Mouse (Mus musculus) forebrain, embryonic 15.5 days (tissue): ENCODE measurements around the gene Edc3. TPM values are rescaled to one million over a fixed set of nuclear protein-coding genes. Genes with fewer than 3 reads are reported as not detected.

Experiments used
- ATAC-seq: fragments of 200-750 bp; cut with Nextera tagmentation; replicated peaks from 2 replicates; pipeline ENCODE4 v1.8.0; 2017; ENCODE audit warnings: mild to moderate bottlenecking, moderate TSS enrichment, moderate library complexity
- H3K27ac ChIP-seq: fragments of 300-500 bp; sonication (generic); replicated peaks from 2 replicates; pipeline ENCODE4 v1.5.1; 2015; ENCODE audit warnings: mild to moderate bottlenecking, inconsistent platforms
- H3K27me3 ChIP-seq: fragments of 300-500 bp; sonication (generic); 2 replicates; pipeline ENCODE4 v1.6.1; 2015; ENCODE audit warnings: inconsistent platforms
- H3K36me3 ChIP-seq: fragments of 300-500 bp; sonication (generic); 2 replicates; pipeline ENCODE4 v1.6.1; 2015; ENCODE audit warnings: mild to moderate bottlenecking, inconsistent platforms
- H3K4me1 ChIP-seq: fragments of 300-500 bp; sonication (generic); 2 replicates; pipeline ENCODE4 v1.6.1; 2015; ENCODE audit warnings: inconsistent platforms
- H3K4me2 ChIP-seq: fragments of 300-500 bp; sonication (generic); replicated peaks from 2 replicates; pipeline ENCODE4 v1.6.1; 2015; ENCODE audit warnings: mild to moderate bottlenecking, inconsistent platforms
- H3K4me3 ChIP-seq: fragments of 300-500 bp; sonication (generic); 2 replicates; pipeline ENCODE4 v1.5.1; 2015; ENCODE audit warnings: mild to moderate bottlenecking, inconsistent platforms
- H3K9ac ChIP-seq: fragments of 300-500 bp; sonication (generic); replicated peaks from 2 replicates; pipeline ENCODE4 v1.6.1; 2015; ENCODE audit warnings: mild to moderate bottlenecking, inconsistent platforms
- H3K9me3 ChIP-seq: fragments of 300-500 bp; sonication (generic); 2 replicates; pipeline ENCODE4 v1.6.1; 2016; ENCODE audit warnings: inconsistent platforms
- WGBS: fragments of 180-500 bp; shearing (Covaris S2); methylation state at CpG from one replicate; pipeline ENCODE4 v1.1.7; 2015; ENCODE audit warnings: mixed read lengths; 5-methylcytosine and 5-hydroxymethylcytosine counted together
- polyA plus RNA-seq: library from polyadenylated mRNA; unstranded; fragments of >200 nt; fragmentation: Nextera tagmentation; extraction: Ambion mirVana; gene quantifications from 2 replicates; pipeline ENCODE4 v1.2.1, GENCODE M21; 2015

The Edc3 gene
- polyA plus RNA-seq, 1 experiment from 2014 or later = 37.1 TPM

GRCm38 (mm10) chr9:57797456-57797855, 89.1 kb downstream of the Edc3 start:
- 94% methylated on average over 8 of the region's 8 CpGs for WGBS
- H3K4me3 ChIP-seq = no peak overlapping the region
- no peak overlapping the region for H3K27ac ChIP-seq
- H3K4me2 ChIP-seq = no peak overlapping the region
- H3K27me3 ChIP-seq = no peaks in the 10 kb centered on the region
- peaks cover 47% of the 10 kb centered on the region for H3K36me3 ChIP-seq
- no peak for ATAC-seq
- H3K9ac ChIP-seq = no peak overlapping the region
- H3K9me3 ChIP-seq = no peaks in the 10 kb centered on the region
- peaks cover 7% of the 10 kb centered on the region for H3K4me1 ChIP-seq

DNA sequence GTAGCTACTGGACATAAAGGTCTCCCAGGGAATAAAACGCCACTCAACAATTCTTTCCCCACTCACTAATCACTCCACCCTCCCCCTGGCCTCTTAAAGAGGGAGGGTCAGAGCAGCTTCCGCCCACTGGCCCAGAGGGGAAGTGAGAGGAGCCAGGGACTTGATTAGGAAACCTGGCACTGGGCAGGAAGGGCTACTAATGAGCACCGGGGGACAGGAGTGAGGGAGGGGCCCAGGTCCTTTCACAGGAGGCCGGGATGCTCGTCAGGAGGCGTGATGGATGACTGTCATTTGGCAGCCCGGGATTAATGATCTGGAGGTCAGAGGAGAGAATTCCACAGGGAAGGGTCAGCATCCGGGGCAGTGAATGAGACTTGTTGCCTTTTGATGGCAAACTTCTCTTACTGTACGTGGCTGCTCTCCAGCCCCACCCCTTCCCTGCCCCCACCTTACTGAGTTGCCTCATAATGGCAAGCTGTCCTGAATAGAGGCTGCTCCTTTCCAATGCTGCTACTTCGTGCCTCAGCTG, 90.4 kb downstream of the Edc3 start:
- Histone ChIP-seq H3K4me2 (no peak overlapping the region), H3K36me3 (peaks cover 36% of the 10 kb centered on the region), H3K27ac (no peak overlapping the region), H3K4me3 (no peak overlapping the region), H3K27me3 (no peaks in the 10 kb centered on the region), H3K9me3 (no peaks in the 10 kb centered on the region), H3K9ac (no peak overlapping the region), H3K4me1 (peaks cover 13% of the 10 kb centered on the region)
- 0 out of 2 replicates have a peak, but pooled peaks have one; percentile 43 for ATAC-seq
- WGBS = 7% methylated on average over 10 of the region's 10 CpGs

DNA sequence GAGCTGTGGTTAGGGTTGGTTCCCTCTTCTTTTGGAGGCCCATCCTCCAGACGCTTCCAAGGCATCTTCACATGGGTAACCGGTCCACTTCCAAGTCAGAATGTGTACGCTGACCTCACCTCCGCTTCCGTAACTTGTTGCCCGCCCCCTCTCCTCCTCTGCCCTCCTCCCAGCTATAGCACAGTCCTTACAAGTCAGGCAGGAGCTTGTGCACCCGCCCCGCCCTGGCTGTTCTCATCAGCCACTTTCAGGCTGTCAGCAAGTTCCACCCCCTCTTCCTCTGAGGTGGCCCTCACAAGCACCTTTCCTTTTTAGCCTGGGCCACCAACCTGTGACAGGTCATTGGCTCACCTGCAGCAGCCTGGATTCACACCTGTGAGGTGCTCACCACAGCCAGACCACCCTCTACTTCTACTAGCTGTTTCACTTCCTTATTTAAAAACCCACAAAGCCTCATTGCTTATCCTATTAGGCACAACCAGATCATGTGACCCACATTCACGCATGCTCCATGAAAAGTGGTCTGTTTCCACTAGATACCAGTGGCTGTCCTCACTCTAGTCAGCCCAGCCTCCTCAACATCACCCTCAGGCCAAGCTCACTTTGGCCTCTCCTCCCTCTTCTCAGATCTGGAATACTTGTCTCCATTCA, 92.1 kb downstream of the Edc3 start:
- Histone ChIP-seq H3K36me3 (peaks cover 26% of the 10 kb centered on the region), H3K27me3 (no peaks in the 10 kb centered on the region), H3K9me3 (no peaks in the 10 kb centered on the region), H3K27ac (no peak overlapping the region), H3K4me2 (no peak overlapping the region), H3K4me1 (peaks cover 13% of the 10 kb centered on the region), H3K9ac (no peak overlapping the region), H3K4me3 (no peak overlapping the region)
- ATAC-seq = no peak
- WGBS = 94% methylated on average over 9 of the region's 9 CpGs

Other genes with a start within 250 kb of the Edc3 start
- gene Scamp5, start 240.5 kb upstream of the Edc3 start, polyA plus RNA-seq = 102 and 106 TPM in 2 replicates
- gene Rpp25, start 204.5 kb upstream of the Edc3 start, polyA plus RNA-seq = 18.8 and 19.6 TPM in 2 replicates
- 751 and 752 TPM in 2 replicates for gene Cox5a, start 187.3 kb upstream of the Edc3 start, polyA plus RNA-seq
- 24.1 and 26.2 TPM in 2 replicates for gene Fam219b, start 171.0 kb upstream of the Edc3 start, polyA plus RNA-seq
- gene Mpi, start 155.8 kb upstream of the Edc3 start, polyA plus RNA-seq = 62.9 and 69.3 TPM in 2 replicates
- gene Scamp2, start 147.6 kb upstream of the Edc3 start, polyA plus RNA-seq = 57.7 and 60.5 TPM in 2 replicates
- gene Ulk3, start 119.1 kb upstream of the Edc3 start, polyA plus RNA-seq = 26.6 and 29.8 TPM in 2 replicates
- 0.45 TPM in 1 of 2 replicates, not detected in the other for gene Cplx3, start 102.3 kb upstream of the Edc3 start, polyA plus RNA-seq
- not detected in 2 replicates for gene Lman1l, start 87.8 kb upstream of the Edc3 start, polyA plus RNA-seq
- gene Csk, start 54.9 kb upstream of the Edc3 start, polyA plus RNA-seq = 37.4 and 41.7 TPM in 2 replicates
- not detected in 2 replicates for gene Cyp1a2, start 24.8 kb upstream of the Edc3 start, polyA plus RNA-seq
- gene Cyp1a1, start 20.6 kb upstream of the Edc3 start, polyA plus RNA-seq = 0.06 and 0.20 TPM in 2 replicates
- gene Clk3, start 57.3 kb downstream of the Edc3 start, polyA plus RNA-seq = 88.6 and 93.0 TPM in 2 replicates
- 8.0 and 9.2 TPM in 2 replicates for gene Arid3b, start 128.3 kb downstream of the Edc3 start, polyA plus RNA-seq
- 171 and 176 TPM in 2 replicates for gene Ubl7, start 202.4 kb downstream of the Edc3 start, polyA plus RNA-seq
- 3.4 and 3.6 TPM in 2 replicates for gene Sema7a, start 231.6 kb downstream of the Edc3 start, polyA plus RNA-seq